Mouse (Mus musculus): Measurements from ENCODE around the gene Lck. TPM values are rescaled to one million over a fixed set of nuclear protein-coding genes. Genes with fewer than 3 reads are reported as not detected.
"Not testable (repeated sequence)": the region's sequence is repeated elsewhere in the genome, so short reads cannot be mapped to it uniquely, and the experiment has no call there.

Gene Lck
- polyA plus RNA-seq, 1 experiment from 2014 or later = 9.2 TPM

DNA sequence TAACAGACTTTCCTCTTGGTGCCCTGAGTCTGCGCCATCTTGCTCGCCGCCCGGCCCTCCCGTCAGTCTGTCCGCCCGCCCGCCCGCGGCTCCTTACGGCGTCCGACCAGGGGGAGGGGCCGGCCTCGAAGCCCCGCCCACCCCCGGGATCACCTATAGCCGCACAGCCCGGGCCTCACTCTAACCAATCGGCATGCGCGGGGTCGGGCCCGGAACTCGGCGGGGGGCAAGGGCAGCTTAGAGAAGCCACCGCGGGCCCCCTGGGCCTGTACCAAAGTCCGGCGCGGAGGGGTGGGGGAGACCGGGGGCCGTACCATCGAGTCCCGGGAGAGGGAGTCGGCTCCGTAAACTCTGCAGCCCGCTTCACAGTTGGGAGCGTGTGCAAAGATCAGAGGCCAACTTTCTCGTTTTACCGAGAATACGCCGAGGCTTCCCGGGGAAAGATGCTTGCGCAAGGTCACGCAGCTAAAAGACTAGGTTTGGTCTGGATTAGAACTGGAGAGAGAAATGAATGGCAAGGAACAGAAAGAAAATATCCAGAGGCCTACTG lies 30.8 kb downstream of the Lck start, which contains the start of gene Hdac1:
Gene Hdac1, minus strand, starts transcription at position 122 of the 550 bp plus-strand sequence.
- H3K9me3 ChIP-seq = no peaks in the 10 kb centered on the region
- no peaks in the 10 kb centered on the region for H3K27me3 ChIP-seq
- 0% methylated on average over 40 of the region's 46 CpGs for WGBS
- ATAC-seq (replicated peaks) = peak; percentile 99
- peak within 1 kb of the TSS; percentile 64 for H3K4me2 ChIP-seq (replicated peaks)
- peak within 1 kb of the TSS; percentile 87 for H3K9ac ChIP-seq (replicated peaks)
- peak within 1 kb of the TSS; percentile 77 for H3K27ac ChIP-seq (replicated peaks)
- peaks cover 15% of the 10 kb centered on the region for H3K4me1 ChIP-seq
- 0 out of 2 replicates have a peak, but pooled peaks cover 2% of the 10 kb centered on the region for H3K36me3 ChIP-seq
- peak within 1 kb of the TSS; percentile 83 for H3K4me3 ChIP-seq

DNA sequence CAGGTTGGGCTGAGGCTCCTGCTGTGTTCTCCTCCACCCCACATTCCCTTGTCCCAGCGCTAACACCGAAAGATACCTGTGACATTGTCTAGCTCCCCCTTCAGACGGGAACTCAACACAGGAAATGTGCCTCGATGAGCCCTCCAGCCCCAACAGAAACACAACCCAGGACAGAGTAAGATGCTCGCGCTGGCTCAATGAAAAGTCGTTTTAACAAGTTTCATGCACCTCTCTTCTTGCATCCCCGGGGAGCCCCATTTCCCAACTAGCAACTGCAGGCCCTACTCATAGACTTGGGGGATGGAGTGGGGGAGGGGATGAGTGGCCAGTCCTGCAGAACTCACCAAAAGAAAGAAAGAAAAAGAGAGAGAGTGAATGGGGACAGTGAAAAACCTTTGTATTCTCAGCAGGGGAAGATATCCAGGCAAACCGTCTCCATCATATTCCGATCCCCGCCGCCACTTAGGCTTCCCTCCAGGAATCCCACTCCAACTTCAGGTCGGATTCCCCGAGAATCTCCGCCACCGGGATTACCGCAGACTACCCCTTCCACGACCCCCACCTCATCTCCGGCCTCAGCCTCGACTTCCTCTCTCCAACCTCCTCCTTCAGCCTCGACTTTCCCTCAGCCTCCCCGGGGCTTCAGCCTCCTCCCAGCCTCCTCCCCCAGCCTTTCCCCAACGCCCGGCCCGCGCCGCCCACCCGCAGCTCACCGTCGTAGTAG lies 31.4 kb downstream of the Lck start:
- peak overlapping the region; percentile 64 for H3K4me2 ChIP-seq (replicated peaks)
- H3K27me3 ChIP-seq = no peaks in the 10 kb centered on the region
- H3K27ac ChIP-seq (replicated peaks) = peak overlapping the region; percentile 77
- no peaks in the 10 kb centered on the region for H3K9me3 ChIP-seq
- peaks cover 15% of the 10 kb centered on the region for H3K4me1 ChIP-seq
- WGBS = under 1% methylated on average over 30 of the region's 30 CpGs
- H3K4me3 ChIP-seq = peak overlapping the region; percentile 83
- 0 out of 2 replicates have a peak, but pooled peaks cover 3% of the 10 kb centered on the region for H3K36me3 ChIP-seq
- peak; percentile 18; the same call in 1 of the 2 replicates for ATAC-seq (replicated peaks)
- peak overlapping the region; percentile 87 for H3K9ac ChIP-seq (replicated peaks)

DNA sequence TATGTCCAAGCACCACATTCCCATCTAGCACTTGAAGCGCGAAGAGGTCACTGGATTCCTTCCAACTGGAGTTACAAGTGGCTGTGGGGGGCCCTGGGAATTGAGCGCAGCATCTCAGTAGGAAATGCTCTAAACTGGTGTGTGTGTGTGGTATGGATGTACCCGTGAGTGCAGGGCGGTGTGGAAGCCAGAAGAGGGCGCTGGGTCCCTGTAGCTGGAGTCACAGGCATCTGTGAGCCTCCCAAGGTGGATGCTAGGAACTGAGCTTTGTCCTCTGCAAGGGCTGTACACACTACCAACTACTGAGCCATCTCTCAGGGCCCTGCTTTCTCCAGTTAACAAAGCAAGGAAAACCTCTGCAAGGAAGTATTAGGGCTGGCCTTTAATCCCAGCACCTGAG lies 33.4 kb downstream of the Lck start:
- Histone ChIP-seq H3K27me3 (no peaks in the 10 kb centered on the region), H3K36me3 (0 out of 2 replicates have a peak, but pooled peaks cover 3% of the 10 kb centered on the region), H3K9ac (replicated peaks) (no peak overlapping the region), H3K4me2 (replicated peaks) (no peak overlapping the region), H3K27ac (replicated peaks) (no peak overlapping the region), H3K4me3 (no peak overlapping the region), H3K4me1 (peaks cover 15% of the 10 kb centered on the region), H3K9me3 (no peaks in the 10 kb centered on the region)
- 90% methylated on average over 6 of the region's 6 CpGs for WGBS
- no peak for ATAC-seq (replicated peaks)

DNA sequence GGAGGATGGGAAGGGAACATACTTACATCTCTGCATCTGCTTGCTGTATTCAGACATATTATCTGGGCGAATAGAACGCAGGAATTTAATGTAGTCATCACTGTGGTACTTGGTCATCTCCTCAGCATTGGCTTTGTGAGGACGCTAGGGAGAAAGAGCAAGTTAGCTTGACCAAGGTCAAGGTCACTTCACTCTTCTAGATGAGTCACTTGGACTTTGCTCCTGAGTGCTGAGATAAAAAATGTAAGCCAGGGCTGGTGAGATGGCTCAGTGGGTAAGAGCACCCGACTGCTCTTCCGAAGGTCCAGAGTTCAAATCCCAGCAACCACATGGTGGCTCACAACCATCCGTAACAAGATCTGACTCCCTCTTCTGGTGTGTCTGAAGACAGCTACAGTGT lies 44.5 kb downstream of the Lck start:
- not testable (repeated sequence) for H3K4me2 ChIP-seq (replicated peaks); H3K27me3 ChIP-seq; H3K9ac ChIP-seq (replicated peaks); H3K4me1 ChIP-seq; H3K4me3 ChIP-seq; H3K9me3 ChIP-seq; H3K27ac ChIP-seq (replicated peaks); ATAC-seq (replicated peaks)
- 96% methylated on average over 6 of the region's 6 CpGs for WGBS
- peaks cover 61% of the 10 kb centered on the region for H3K36me3 ChIP-seq

DNA sequence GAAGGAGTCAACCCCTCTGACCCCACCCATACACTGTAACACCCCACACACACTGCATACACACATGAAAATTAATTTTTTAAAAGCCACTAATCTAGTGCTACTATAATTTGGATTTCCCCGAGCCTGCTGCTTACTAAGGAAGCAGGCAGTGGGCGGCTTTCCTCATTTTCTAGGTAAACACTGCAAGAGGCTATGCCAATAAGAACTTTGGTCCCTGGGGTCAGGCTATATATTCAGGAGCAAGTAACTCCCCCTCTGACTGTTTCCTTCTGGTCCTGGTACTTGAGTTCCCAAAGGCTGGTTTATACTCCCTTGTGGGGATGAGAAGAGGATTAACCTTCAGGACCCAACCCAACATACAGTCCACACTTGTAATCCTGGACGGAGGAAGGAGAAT lies 47.6 kb downstream of the Lck start:
- no peak for ATAC-seq (replicated peaks)

DNA sequence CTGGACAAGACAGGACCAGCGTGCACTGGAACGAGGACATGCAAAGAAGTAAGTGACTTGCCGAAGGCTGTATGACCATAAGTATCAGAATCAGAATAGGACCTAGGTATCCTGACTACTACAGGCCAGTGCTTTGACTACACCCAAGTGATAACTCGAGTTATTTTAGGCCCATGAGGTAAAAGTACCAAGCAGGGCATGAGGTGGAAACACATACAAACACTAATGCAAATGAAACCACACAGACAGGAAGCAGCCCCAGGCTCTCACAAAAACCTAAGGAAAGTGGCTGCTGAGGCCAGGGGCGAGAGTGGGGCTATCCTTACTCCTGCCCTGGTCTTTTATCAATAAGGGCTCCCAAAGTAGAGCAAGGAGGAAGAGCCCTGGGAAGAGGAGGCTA lies 48.1 kb downstream of the Lck start:
- no peak overlapping the region for H3K9ac ChIP-seq (replicated peaks)
- H3K4me3 ChIP-seq = no peak overlapping the region
- H3K4me2 ChIP-seq (replicated peaks) = no peak overlapping the region
- H3K9me3 ChIP-seq = no peaks in the 10 kb centered on the region
- no peaks in the 10 kb centered on the region for H3K27me3 ChIP-seq
- H3K36me3 ChIP-seq = peaks cover 72% of the 10 kb centered on the region
- H3K4me1 ChIP-seq = no peaks in the 10 kb centered on the region
- 94% methylated on average over 5 of the region's 5 CpGs for WGBS
- H3K27ac ChIP-seq (replicated peaks) = no peak overlapping the region
- no peak for ATAC-seq (replicated peaks)

More for the DNA sequence above, 47.6 kb downstream of the Lck start:
- H3K27ac ChIP-seq (replicated peaks) = no peak overlapping the region
- no peaks in the 10 kb centered on the region for H3K27me3 ChIP-seq
- peaks cover 73% of the 10 kb centered on the region for H3K36me3 ChIP-seq
- WGBS = 85% methylated on average over 3 of the region's 3 CpGs
- no peak overlapping the region for H3K9ac ChIP-seq (replicated peaks)
- no peak overlapping the region for H3K4me2 ChIP-seq (replicated peaks)
- no peak overlapping the region for H3K4me3 ChIP-seq
- H3K9me3 ChIP-seq = no peaks in the 10 kb centered on the region
- no peaks in the 10 kb centered on the region for H3K4me1 ChIP-seq

DNA sequence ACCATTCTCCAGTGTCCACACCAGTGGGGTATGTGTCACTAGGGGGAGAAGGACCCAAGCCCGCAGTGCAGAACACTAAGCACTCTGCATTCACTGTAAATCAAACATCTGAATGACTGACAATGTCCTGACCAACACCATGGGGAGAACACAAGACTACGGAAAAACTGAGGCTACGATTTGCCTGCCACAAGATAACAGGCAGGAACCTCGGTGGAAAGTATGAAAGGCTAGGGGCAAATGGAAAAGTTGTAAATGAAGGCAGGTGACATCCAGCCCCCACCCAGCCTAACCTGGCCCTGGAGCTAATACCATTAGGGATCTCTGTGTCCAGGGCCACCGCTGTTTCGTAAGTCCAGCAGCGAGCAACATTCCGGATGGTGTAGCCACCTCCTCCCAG lies 54.9 kb downstream of the Lck start:
- Histone ChIP-seq H3K4me2 (replicated peaks) (no peak overlapping the region), H3K36me3 (peaks cover 69% of the 10 kb centered on the region), H3K9me3 (no peaks in the 10 kb centered on the region), H3K27ac (replicated peaks) (no peak overlapping the region), H3K9ac (replicated peaks) (no peak overlapping the region), H3K4me3 (no peak overlapping the region), H3K4me1 (peaks cover 22% of the 10 kb centered on the region), H3K27me3 (no peaks in the 10 kb centered on the region)
- 95% methylated on average over 8 of the region's 8 CpGs for WGBS
- ATAC-seq (replicated peaks) = no peak

DNA sequence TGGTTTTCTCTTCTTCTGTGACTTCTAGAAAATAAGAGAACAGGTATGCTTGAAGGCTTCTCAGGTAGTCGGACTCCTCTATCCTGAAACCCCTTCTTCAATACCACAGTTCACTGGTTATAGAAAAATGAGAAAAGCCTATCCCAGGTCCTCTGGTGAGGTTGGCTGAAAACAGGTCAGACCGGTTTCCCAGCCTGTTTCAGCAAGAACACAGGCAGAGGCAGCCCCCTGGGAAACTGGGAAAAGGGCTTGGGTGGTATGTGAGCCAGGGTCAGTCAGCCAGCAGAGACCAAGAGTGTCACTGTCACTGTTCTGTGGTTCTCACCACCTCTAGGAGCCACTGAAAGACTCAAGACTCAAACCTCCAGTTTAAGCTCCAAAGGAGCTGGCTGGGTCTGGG lies 56.5 kb downstream of the Lck start:
- WGBS = 60% methylated on average over 2 of the region's 2 CpGs
- peaks cover 54% of the 10 kb centered on the region for H3K36me3 ChIP-seq
- H3K4me2 ChIP-seq (replicated peaks) = no peak overlapping the region
- no peaks in the 10 kb centered on the region for H3K27me3 ChIP-seq
- H3K9ac ChIP-seq (replicated peaks) = no peak overlapping the region
- no peak for ATAC-seq (replicated peaks)
- H3K4me1 ChIP-seq = peaks cover 28% of the 10 kb centered on the region
- H3K27ac ChIP-seq (replicated peaks) = peak overlapping the region; percentile 4; the same call in 1 of the 2 replicates
- no peaks in the 10 kb centered on the region for H3K9me3 ChIP-seq
- H3K4me3 ChIP-seq = no peak overlapping the region

DNA sequence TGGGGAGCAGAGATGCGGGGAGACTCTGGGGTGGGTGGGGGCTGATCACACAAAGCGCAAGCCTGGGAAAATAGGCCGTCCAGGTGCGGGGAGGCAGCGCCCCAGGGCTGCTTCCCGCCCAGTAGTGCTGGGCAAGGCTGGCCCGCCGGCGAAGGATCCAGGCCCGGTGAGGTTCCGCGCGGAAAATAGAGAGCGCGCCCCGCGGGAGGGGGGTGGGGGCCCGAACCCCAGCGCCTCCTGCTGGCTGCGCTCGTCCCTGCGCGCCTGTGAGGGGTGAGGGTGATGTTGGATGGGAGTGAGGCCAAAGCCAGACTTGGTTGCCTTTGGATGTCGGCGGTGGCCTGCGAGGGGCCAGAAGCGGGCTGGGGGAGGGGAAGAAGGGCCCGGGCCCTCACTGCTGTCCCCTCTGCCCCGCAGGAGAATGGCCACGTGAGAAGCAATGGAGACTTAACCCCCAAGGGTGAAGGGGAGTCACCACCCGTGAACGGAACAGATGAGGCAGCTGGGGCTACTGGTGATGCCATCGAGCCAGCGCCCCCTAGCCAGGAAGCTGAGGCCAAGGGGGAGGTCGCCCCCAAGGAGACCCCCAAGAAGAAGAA lies 59.0 kb downstream of the Lck start:
- Histone ChIP-seq H3K9ac (replicated peaks) (peak overlapping the region; percentile 100), H3K4me1 (peaks cover 30% of the 10 kb centered on the region), H3K27ac (replicated peaks) (peak overlapping the region; percentile 98), H3K4me3 (peak overlapping the region; percentile 94), H3K4me2 (replicated peaks) (peak overlapping the region; percentile 95), H3K36me3 (peaks cover 34% of the 10 kb centered on the region), H3K9me3 (no peaks in the 10 kb centered on the region), H3K27me3 (no peaks in the 10 kb centered on the region)
- ATAC-seq (replicated peaks) = peak; percentile 59
- 0% methylated on average over 35 of the region's 35 CpGs for WGBS

DNA sequence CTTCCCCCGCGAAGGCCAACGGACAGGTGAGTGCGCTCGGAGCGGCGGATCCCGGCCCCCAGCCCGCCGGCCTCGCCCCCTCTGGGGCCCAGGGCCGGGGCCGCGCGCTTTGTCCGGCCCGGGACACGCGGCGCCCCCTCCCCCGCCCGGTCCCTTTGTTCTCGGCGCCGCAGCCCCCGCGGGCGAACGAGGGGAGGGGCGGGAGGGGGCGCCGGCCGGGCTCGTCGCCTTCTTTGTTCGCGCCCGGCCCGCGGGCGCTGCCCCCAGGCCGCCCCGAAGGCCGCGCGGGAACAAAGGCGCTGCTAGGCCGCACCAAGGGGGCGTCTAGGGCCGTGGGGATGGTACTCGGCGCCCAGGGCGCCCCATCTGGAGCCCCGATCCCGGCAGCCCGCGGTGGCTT lies 59.5 kb downstream of the Lck start:
- under 1% methylated on average over 49 of the region's 57 CpGs for WGBS

DNA sequence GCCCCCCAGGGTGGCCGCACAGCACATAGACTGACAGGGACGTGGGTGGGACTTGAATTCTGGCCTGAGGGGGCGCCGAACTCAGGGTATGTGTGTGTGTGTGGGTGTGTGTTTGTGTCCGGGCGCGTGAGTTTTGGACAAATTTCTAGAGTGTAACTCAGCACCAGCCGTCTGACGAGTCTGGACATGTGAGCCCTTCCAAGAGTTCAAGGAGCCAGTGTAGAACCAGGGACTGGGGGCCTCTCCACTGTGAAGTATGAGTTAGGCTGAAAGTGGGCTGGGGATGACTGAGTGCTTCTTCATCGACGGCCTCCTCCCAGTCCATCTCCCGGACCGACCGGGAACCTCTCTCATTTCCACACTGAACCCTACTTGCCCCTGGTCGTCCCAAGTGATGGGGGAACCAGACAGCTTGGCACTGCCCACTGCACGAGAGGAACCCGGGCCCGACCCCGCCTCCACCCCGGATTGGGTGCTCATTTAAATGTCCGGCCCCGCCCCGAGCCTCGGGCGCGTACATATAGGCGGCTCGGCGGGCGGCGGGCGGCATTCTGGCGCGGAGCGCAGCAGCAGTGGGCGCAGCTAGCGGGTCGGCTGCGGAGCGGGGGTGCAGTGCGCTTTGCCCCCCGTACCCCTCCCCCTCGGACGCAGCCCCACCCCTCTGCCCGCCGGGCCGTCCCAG lies 60.2 kb downstream of the Lck start, which contains the start of gene Marcksl1:
Gene Marcksl1, plus strand, starts transcription at position 496 of the 682 bp plus-strand sequence.
- 6% methylated on average over 47 of the region's 47 CpGs for WGBS

More for the DNA sequence above, 59.5 kb downstream of the Lck start:
- Histone ChIP-seq H3K27me3 (no peaks in the 10 kb centered on the region), H3K4me1 (peaks cover 34% of the 10 kb centered on the region), H3K36me3 (peaks cover 34% of the 10 kb centered on the region), H3K9ac (replicated peaks) (peak overlapping the region; percentile 100), H3K4me2 (replicated peaks) (peak overlapping the region; percentile 95), H3K27ac (replicated peaks) (peak overlapping the region; percentile 98), H3K9me3 (no peaks in the 10 kb centered on the region), H3K4me3 (peak overlapping the region; percentile 94)
- peak; percentile 49 for ATAC-seq (replicated peaks)

More for the DNA sequence above, 60.2 kb downstream of the Lck start, which contains the start of gene Marcksl1:
- Histone ChIP-seq H3K4me3 (peak within 1 kb of the TSS; percentile 94), H3K36me3 (peaks cover 28% of the 10 kb centered on the region), H3K9ac (replicated peaks) (peak within 1 kb of the TSS; percentile 100), H3K27ac (replicated peaks) (peak within 1 kb of the TSS; percentile 98), H3K27me3 (no peaks in the 10 kb centered on the region), H3K4me1 (peaks cover 36% of the 10 kb centered on the region), H3K9me3 (no peaks in the 10 kb centered on the region), H3K4me2 (replicated peaks) (peak within 1 kb of the TSS; percentile 95)
- ATAC-seq (replicated peaks) = peak; percentile 89
